Mouse (Mus musculus): Measurements from ENCODE around the gene Gm20929. TPM values are rescaled to one million over a fixed set of nuclear protein-coding genes. Genes with fewer than 3 reads are reported as not detected.
"Not testable (repeated sequence)": the region's sequence is repeated elsewhere in the genome, so short reads cannot be mapped to it uniquely, and the experiment has no call there.

Gm20929 gene
- not detected in 2 replicates for polyA plus RNA-seq (2015; fragmentation: Nextera tagmentation; extraction: Ambion mirVana)

GRCm38 (mm10) chrY:53843649-53844048 is at the start of gene Gm20929:
Gene Gm20929, plus strand, starts transcription at chrY:53843949.
- H3K4me1 ChIP-seq (replicated peaks); H3K4me2 ChIP-seq; ATAC-seq (ENCODE audit: low FRiP score, low read depth); H3K27me3 ChIP-seq; H3K9me3 ChIP-seq; H3K4me3 ChIP-seq; H3K27ac ChIP-seq (replicated peaks); H3K36me3 ChIP-seq; H3K9ac ChIP-seq: not testable (repeated sequence)
- WGBS: no CpG with 5 or more reads among the region's 6 CpGs

All from hindbrain, embryonic 15.5 days (tissue).